Mouse (Mus musculus): ENCODE results near the gene Rfx2. TPM values are rescaled to one million over a fixed set of nuclear protein-coding genes. Genes with fewer than 3 reads are reported as not detected.

The Rfx2 gene
- polyA plus RNA-seq, 1 experiment = 31.3 TPM

GRCm38 (mm10) chr17:56762769-56763731 lies 67.8 kb downstream of the Rfx2 start:
- no peaks in the 10 kb centered on the region for H3K27me3 ChIP-seq (ENCODE audit: control insufficient read depth, insufficient read depth, low read length)
- 64% methylated on average over 27 of the region's 27 CpGs for WGBS
- peak; percentile 70 for DNase-seq
- no peaks in the 10 kb centered on the region for H3K36me3 ChIP-seq (ENCODE audit: control insufficient read depth, insufficient read depth, low read length)
- H3K4me3 ChIP-seq (ENCODE audit: control insufficient read depth, insufficient read depth, low read length) = no peak overlapping the region
- peaks cover 35% of the 10 kb centered on the region for H3K4me1 ChIP-seq (replicated peaks; ENCODE audit: control insufficient read depth, insufficient read depth, low read length)
- TF ChIP-seq POLR2A (IDR thresholded peaks at IDR 0.05; ENCODE audit: control insufficient read depth, extremely low read depth, insufficient read depth, low read length, poor library complexity) (no peak), CTCF (IDR thresholded peaks at IDR 0.05; ENCODE audit: borderline replicate concordance, control insufficient read depth, extremely low read depth, insufficient read depth, low read length, poor library complexity) (no peak)
- H3K27ac ChIP-seq (ENCODE audit: control insufficient read depth, insufficient read depth, low read length) = peak overlapping the region; percentile 69; the same call in 1 of the 2 replicates

- Histone ChIP-seq H3K27me3 (ENCODE audit: control insufficient read depth, insufficient read depth, low read length) (no peaks in the 10 kb centered on the region), H3K27ac (ENCODE audit: control insufficient read depth, insufficient read depth, low read length) (peak overlapping the region; percentile 69), H3K4me3 (ENCODE audit: control insufficient read depth, insufficient read depth, low read length) (peak overlapping the region; percentile 49), H3K36me3 (ENCODE audit: control insufficient read depth, insufficient read depth, low read length) (no peaks in the 10 kb centered on the region), H3K4me1 (replicated peaks; ENCODE audit: control insufficient read depth, insufficient read depth, low read length) (peaks cover 43% of the 10 kb centered on the region)
- TF ChIP-seq POLR2A (IDR thresholded peaks at IDR 0.05; ENCODE audit: control insufficient read depth, extremely low read depth, insufficient read depth, low read length, poor library complexity) (peak; percentile 67), CTCF (IDR thresholded peaks at IDR 0.05; ENCODE audit: borderline replicate concordance, control insufficient read depth, extremely low read depth, insufficient read depth, low read length, poor library complexity) (no peak)
- WGBS = under 1% methylated on average over 28 of the region's 28 CpGs
- peak; percentile 92 for DNase-seq
Measured at GRCm38 (mm10) chr17:56761991-56762410, 68.8 kb downstream of the Rfx2 start.

GRCm38 (mm10) chr17:56761077-56761476 lies 69.7 kb downstream of the Rfx2 start:
- Histone ChIP-seq H3K27ac (ENCODE audit: control insufficient read depth, insufficient read depth, low read length) (no peak overlapping the region), H3K27me3 (ENCODE audit: control insufficient read depth, insufficient read depth, low read length) (no peaks in the 10 kb centered on the region), H3K4me3 (ENCODE audit: control insufficient read depth, insufficient read depth, low read length) (no peak overlapping the region), H3K4me1 (replicated peaks; ENCODE audit: control insufficient read depth, insufficient read depth, low read length) (peaks cover 46% of the 10 kb centered on the region), H3K36me3 (ENCODE audit: control insufficient read depth, insufficient read depth, low read length) (no peaks in the 10 kb centered on the region)
- DNase-seq = no peak
- 85% methylated on average over 3 of the region's 3 CpGs for WGBS
- TF ChIP-seq CTCF (IDR thresholded peaks at IDR 0.05; ENCODE audit: borderline replicate concordance, control insufficient read depth, extremely low read depth, insufficient read depth, low read length, poor library complexity) (no peak), POLR2A (IDR thresholded peaks at IDR 0.05; ENCODE audit: control insufficient read depth, extremely low read depth, insufficient read depth, low read length, poor library complexity) (no peak)

GRCm38 (mm10) chr17:56759261-56759660 lies 71.6 kb downstream of the Rfx2 start:
- DNase-seq = no peak
- H3K36me3 ChIP-seq (ENCODE audit: control insufficient read depth, insufficient read depth, low read length) = no peaks in the 10 kb centered on the region
- no peak overlapping the region for H3K4me3 ChIP-seq (ENCODE audit: control insufficient read depth, insufficient read depth, low read length)
- H3K4me1 ChIP-seq (replicated peaks; ENCODE audit: control insufficient read depth, insufficient read depth, low read length) = peaks cover 49% of the 10 kb centered on the region
- H3K27me3 ChIP-seq (ENCODE audit: control insufficient read depth, insufficient read depth, low read length) = no peaks in the 10 kb centered on the region
- TF ChIP-seq POLR2A (IDR thresholded peaks at IDR 0.05; ENCODE audit: control insufficient read depth, extremely low read depth, insufficient read depth, low read length, poor library complexity) (no peak), CTCF (IDR thresholded peaks at IDR 0.05; ENCODE audit: borderline replicate concordance, control insufficient read depth, extremely low read depth, insufficient read depth, low read length, poor library complexity) (no peak)
- H3K27ac ChIP-seq (ENCODE audit: control insufficient read depth, insufficient read depth, low read length) = no peak overlapping the region
- 91% methylated on average over 7 of the region's 7 CpGs for WGBS

DNA sequence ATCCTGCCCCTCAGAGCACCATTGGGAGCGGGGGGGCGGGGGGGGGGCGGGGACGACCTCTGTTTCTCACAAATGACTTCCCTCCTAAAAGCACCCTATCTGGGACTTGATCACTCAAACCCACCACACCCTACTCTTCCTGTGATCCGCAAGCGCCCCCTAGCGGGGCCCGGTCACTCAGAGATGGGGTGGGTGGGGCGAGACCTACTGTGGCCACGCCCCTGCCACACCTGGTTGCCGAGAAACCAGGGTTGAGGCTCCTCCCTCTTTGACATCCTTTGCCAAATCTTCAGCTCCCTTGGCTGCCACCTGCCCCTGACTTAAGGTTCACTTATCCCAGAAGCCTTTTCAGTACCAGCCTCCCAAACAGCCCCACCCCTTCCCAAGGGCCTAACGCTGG lies 72.7 kb downstream of the Rfx2 start:
- 10% methylated on average over 12 of the region's 12 CpGs for WGBS
- Histone ChIP-seq H3K36me3 (ENCODE audit: control insufficient read depth, insufficient read depth, low read length) (no peaks in the 10 kb centered on the region), H3K27ac (ENCODE audit: control insufficient read depth, insufficient read depth, low read length) (no peak overlapping the region), H3K27me3 (ENCODE audit: control insufficient read depth, insufficient read depth, low read length) (no peaks in the 10 kb centered on the region), H3K4me1 (replicated peaks; ENCODE audit: control insufficient read depth, insufficient read depth, low read length) (peaks cover 49% of the 10 kb centered on the region), H3K4me3 (ENCODE audit: control insufficient read depth, insufficient read depth, low read length) (no peak overlapping the region)
- TF ChIP-seq POLR2A (IDR thresholded peaks at IDR 0.05; ENCODE audit: control insufficient read depth, extremely low read depth, insufficient read depth, low read length, poor library complexity) = no peak
- peak; percentile 73; the same call in 1 of the 2 replicates for TF ChIP-seq CTCF (IDR thresholded peaks at IDR 0.05; ENCODE audit: borderline replicate concordance, control insufficient read depth, extremely low read depth, insufficient read depth, low read length, poor library complexity)
- peak; percentile 83 for DNase-seq

- Histone ChIP-seq H3K36me3 (ENCODE audit: control insufficient read depth, insufficient read depth, low read length) (no peaks in the 10 kb centered on the region), H3K4me1 (replicated peaks; ENCODE audit: control insufficient read depth, insufficient read depth, low read length) (peaks cover 44% of the 10 kb centered on the region), H3K27me3 (ENCODE audit: control insufficient read depth, insufficient read depth, low read length) (no peaks in the 10 kb centered on the region), H3K27ac (ENCODE audit: control insufficient read depth, insufficient read depth, low read length) (no peak within 1 kb of the TSS), H3K4me3 (ENCODE audit: control insufficient read depth, insufficient read depth, low read length) (peak within 1 kb of the TSS; percentile 35)
- TF ChIP-seq CTCF (IDR thresholded peaks at IDR 0.05; ENCODE audit: borderline replicate concordance, control insufficient read depth, extremely low read depth, insufficient read depth, low read length, poor library complexity) (no peak), POLR2A (IDR thresholded peaks at IDR 0.05; ENCODE audit: control insufficient read depth, extremely low read depth, insufficient read depth, low read length, poor library complexity) (0 out of 2 replicates have a peak, but pooled peaks have one; percentile 18)
- peak; percentile 86 for DNase-seq
- WGBS = under 1% methylated on average over 48 of the region's 48 CpGs
Measured at GRCm38 (mm10) chr17:56757416-56758123, 73.2 kb downstream of the Rfx2 start, which contains the start of gene Nrtn. Nrtn (minus strand) TSS chr17:56757530.
